Mouse (Mus musculus) lung, adult 2 months (tissue): ENCODE data around the gene Ccl20.

Source experiments
- CTCF ChIP-seq: fragments of 200-500 bp; IDR thresholded peaks from 2 replicates; pipeline ENCODE4 v1.5.1; 2011; ENCODE audit warnings: mild to moderate bottlenecking, low read length, control low read depth; ENCODE audit not compliant: insufficient read depth
- POLR2A ChIP-seq: fragments of 200-500 bp; IDR thresholded peaks from 2 replicates; pipeline ENCODE4 v1.6.1; 2011; ENCODE audit warnings: low read depth, mild to moderate bottlenecking, control low read depth, low read length, borderline replicate concordance; ENCODE audit errors: extremely low read depth

DNA sequence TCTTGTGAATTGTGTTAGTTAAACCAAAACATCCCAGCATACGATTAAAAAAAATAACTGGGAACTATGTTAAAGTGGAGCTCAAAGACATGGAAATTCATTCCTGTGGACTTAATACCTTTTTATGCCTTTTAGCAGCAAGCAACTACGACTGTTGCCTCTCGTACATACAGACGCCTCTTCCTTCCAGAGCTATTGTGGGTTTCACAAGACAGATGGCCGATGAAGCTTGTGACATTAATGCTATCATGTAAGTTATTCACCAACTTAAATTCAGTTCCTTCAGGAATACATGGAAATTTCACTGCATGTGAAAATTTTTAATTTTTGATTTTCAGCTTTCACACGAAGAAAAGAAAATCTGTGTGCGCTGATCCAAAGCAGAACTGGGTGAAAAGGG, 1.1 kb downstream of the Ccl20 start:
- no peak for TF ChIP-seq CTCF
- no peak for TF ChIP-seq POLR2A
